Mouse (Mus musculus): ENCODE measurements around the gene Tatdn2. TPM values are rescaled to one million over a fixed set of nuclear protein-coding genes. Genes with fewer than 3 reads are reported as not detected.
"Not testable (repeated sequence)": the region's sequence is repeated elsewhere in the genome, so short reads cannot be mapped to it uniquely, and the experiment has no call there.

Gene Tatdn2
- polyA plus RNA-seq, 1 experiment from 2014 or later = 0.61 TPM

DNA sequence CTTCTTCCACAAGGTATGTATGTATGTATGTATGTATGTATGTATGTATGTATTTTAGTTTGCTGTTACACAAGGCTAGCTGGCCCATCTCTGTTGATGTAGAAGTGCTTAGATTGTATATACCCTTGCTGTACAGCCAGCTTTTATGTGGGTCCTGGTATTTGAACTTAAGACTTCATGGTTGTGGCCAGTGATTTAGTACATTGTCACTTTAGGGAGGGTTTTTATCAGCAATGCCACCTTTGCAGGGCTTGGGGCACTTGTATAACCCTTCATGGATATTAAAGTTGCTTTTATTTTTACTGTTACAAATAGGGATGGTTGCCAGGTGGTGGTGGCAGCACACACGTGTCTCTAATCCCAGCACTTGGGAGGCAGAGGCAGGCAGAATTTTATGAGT, 1.6 kb upstream of the Tatdn2 start:
- Histone ChIP-seq H3K4me3 (no peak overlapping the region), H3K9ac (no peak overlapping the region), H3K27ac (replicated peaks) (no peak overlapping the region), H3K27me3 (no peaks in the 10 kb centered on the region), H3K36me3 (peaks cover 9% of the 10 kb centered on the region; the same call in 1 of the 2 replicates), H3K9me3 (no peaks in the 10 kb centered on the region), H3K4me1 (replicated peaks) (peaks cover 42% of the 10 kb centered on the region), H3K4me2 (no peak overlapping the region)
- WGBS = 88% methylated on average over 1 of the region's 1 CpGs
- no peak for ATAC-seq (ENCODE audit: low read depth)

DNA sequence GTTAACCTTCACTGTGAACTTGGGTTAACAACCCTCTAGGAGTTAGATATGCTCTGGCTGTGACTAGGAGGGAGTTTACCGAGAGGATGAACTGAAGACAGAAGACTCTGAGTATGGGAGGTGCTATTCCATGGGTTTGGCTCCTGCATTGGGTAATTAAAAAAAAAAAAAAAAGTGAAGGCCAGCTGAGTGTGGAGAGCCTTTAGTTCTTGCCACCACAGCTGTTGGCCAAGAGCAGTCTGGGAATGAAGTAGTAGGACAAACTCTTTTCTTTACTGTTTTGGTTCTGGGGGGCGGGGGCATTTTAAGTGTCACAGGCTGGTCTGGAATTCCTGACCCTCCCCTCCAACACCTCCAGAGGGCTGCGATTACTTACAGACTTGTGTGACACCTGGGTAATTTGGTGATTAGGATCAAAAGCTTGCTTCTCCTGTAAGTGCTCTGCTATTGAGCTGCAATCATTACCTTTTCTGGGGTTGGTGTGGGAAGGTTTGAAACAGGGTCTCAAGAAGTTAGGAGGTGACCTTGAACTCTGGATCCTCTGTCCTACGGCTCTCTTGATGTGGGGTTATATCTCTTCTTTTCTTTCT, 989 bp upstream of the Tatdn2 start:
- H3K4me3 ChIP-seq = peak overlapping the region; percentile 71
- WGBS = 68% methylated on average over 4 of the region's 4 CpGs
- peak overlapping the region; percentile 98 for H3K4me2 ChIP-seq
- peak overlapping the region; percentile 63 for H3K9ac ChIP-seq
- peaks cover 15% of the 10 kb centered on the region; the same call in 1 of the 2 replicates for H3K36me3 ChIP-seq
- H3K4me1 ChIP-seq (replicated peaks) = peaks cover 38% of the 10 kb centered on the region
- no peaks in the 10 kb centered on the region for H3K9me3 ChIP-seq
- H3K27ac ChIP-seq (replicated peaks) = no peak overlapping the region; the same call in 1 of the 2 replicates
- ATAC-seq (ENCODE audit: low read depth) = no peak
- H3K27me3 ChIP-seq = no peaks in the 10 kb centered on the region

DNA sequence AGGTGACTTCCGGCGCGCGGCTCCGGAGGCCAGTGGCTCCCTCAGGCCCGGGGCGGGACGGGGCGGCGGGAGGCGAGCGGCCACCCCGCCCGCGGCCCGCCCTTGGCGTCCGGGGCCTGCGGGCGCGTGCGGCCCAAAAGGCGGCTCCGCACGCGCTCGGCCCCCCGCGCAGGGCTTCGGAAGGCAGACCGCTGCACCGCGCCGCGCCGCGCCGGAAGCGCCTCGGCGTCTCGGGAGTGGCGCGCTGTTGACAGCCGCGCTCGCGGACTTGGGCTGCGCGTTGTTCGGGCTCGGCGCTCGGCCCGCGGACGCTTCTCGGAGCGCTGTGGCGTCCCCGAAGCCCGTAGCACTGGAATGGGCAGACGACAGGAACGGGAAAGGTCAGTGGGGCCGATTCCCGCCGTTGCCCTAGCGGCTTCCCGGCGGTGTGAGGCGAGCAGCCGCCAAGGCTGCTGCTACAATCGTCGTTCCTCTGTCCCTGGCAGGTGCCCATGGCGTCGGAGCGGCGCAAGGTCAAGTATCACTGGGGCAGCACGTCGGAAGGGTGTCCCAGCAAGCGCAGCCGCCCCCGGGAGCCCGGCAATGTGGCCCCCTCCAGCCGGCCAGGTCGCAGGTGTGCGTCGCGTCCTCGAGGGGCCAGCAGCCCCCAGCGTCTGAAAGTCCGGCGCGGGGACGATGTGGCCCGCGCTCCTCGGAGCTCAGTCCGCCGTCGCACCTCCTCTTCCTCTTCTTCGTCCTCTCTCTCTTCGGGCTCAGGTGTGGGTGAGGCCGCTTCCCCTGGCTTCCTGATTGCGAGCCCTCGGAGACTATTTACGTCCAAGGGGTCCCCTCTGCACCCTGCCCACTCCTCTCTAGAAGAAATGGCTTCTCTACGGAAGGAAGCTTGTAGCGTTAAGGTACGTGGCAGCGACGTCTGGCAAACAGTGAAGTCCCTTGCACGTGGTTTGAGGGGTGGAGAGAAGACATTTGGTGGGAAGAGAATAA, 664 bp downstream of the Tatdn2 start:
- H3K27ac ChIP-seq (replicated peaks) = peak overlapping the region; percentile 91
- peak; percentile 84 for ATAC-seq (ENCODE audit: low read depth)
- under 1% methylated on average over 92 of the region's 113 CpGs for WGBS
- H3K4me1 ChIP-seq (replicated peaks) = peaks cover 36% of the 10 kb centered on the region
- peaks cover 30% of the 10 kb centered on the region for H3K36me3 ChIP-seq
- H3K9me3 ChIP-seq = no peaks in the 10 kb centered on the region
- no peaks in the 10 kb centered on the region for H3K27me3 ChIP-seq
- peak overlapping the region; percentile 98 for H3K4me2 ChIP-seq
- peak overlapping the region; percentile 88 for H3K9ac ChIP-seq
- peak overlapping the region; percentile 71 for H3K4me3 ChIP-seq

DNA sequence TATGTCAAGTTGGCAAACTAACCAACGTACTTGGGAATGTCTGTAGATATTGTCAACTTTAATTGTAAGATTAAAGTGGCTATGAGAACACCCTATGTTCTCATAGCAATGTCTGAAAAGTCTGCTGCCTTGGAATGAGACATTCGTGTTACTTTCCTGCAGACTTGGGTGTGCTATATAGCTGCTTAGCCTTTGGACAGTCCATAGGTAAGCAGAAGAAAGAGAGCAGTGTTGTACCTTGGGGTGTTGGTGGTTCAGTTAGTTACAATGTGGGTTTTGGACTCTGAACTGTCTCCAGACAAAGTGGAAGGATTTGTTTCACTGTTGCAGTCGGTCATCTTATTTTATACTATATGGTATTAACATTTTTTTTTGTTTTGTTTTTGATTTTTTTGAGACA, 15.9 kb downstream of the Tatdn2 start:
- Histone ChIP-seq H3K27me3 (no peaks in the 10 kb centered on the region), H3K4me3 (no peak overlapping the region), H3K9me3 (no peaks in the 10 kb centered on the region), H3K4me1 (replicated peaks) (no peaks in the 10 kb centered on the region), H3K36me3 (peaks cover 98% of the 10 kb centered on the region), H3K27ac (replicated peaks) (no peak overlapping the region), H3K9ac (no peak overlapping the region), H3K4me2 (no peak overlapping the region)
- ATAC-seq (ENCODE audit: low read depth) = no peak
- WGBS = 93% methylated on average over 3 of the region's 3 CpGs

DNA sequence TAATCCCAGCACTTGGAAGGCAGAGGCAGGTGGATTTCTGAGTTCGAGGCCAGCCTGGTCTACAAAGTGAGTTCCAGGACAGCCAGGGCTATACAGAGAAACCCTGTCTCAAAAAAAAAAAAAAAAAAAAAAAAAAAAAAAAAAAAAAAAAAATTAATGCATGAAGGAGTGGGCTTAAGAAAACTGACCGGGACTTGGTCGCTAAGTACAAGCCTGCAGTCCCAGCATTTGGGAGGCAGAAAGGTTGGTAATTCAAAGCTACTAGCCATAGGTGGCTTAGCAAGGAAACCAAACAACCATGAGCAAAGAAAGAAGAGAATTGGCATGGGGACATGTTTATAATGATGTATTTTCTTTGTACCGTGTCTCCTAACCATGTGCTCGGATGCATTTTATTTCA, 16.5 kb downstream of the Tatdn2 start:
- 94% methylated on average over 5 of the region's 5 CpGs for WGBS
- not testable (repeated sequence) for H3K4me3 ChIP-seq; ATAC-seq (ENCODE audit: low read depth); H3K27ac ChIP-seq (replicated peaks); H3K9ac ChIP-seq; H3K4me2 ChIP-seq; H3K27me3 ChIP-seq; H3K4me1 ChIP-seq (replicated peaks); H3K9me3 ChIP-seq
- peaks cover 96% of the 10 kb centered on the region for H3K36me3 ChIP-seq

DNA sequence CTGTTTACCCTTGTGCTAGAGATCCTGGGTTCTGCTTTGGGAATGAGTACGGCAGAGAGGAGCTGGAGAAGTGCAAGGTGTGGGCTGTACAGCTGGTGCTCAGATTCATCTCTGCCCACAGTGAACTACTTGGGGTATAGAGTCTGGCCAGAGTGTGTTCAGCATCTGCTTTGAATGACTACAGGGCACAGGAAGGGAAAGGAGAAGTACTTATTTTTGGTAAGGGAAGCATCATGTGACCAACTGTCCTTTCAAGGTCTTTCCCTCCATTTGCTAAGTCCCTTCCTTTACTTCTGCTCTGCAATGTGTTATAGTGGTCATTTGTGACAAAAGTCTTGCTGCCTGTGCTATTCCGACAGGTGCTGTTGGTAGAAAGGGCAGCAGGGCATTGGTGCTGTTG, 17.4 kb downstream of the Tatdn2 start:
- no peak for ATAC-seq (ENCODE audit: low read depth)
- Histone ChIP-seq H3K9me3 (no peaks in the 10 kb centered on the region), H3K9ac (no peak overlapping the region), H3K4me3 (no peak overlapping the region), H3K27me3 (no peaks in the 10 kb centered on the region), H3K27ac (replicated peaks) (no peak overlapping the region), H3K4me1 (replicated peaks) (no peaks in the 10 kb centered on the region), H3K36me3 (peaks cover 96% of the 10 kb centered on the region), H3K4me2 (no peak overlapping the region)
- WGBS = 94% methylated on average over 2 of the region's 2 CpGs

DNA sequence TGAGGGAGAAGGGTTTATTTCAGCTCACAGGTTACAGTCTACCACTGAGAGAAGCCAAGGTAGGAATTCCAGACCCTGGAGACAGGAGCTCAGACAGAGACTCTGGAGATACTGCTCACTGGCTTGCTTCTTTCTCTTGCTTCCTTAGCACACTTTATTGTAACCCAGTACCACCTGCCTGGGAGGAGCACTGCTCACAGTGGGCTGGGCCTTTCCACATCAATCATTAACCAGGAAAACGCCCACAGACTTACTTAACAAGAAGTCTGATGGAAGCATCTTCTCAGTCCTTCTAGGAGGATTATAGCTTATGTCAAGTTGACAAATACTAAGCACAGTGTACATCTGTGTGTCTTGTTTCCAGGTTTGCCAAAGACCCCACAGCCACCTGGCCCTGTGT, 17.9 kb downstream of the Tatdn2 start:
- no peaks in the 10 kb centered on the region for H3K4me1 ChIP-seq (replicated peaks)
- no peaks in the 10 kb centered on the region for H3K9me3 ChIP-seq
- no peak overlapping the region for H3K4me2 ChIP-seq
- no peak for ATAC-seq (ENCODE audit: low read depth)
- H3K36me3 ChIP-seq = peaks cover 96% of the 10 kb centered on the region
- no peak overlapping the region for H3K9ac ChIP-seq
- no peaks in the 10 kb centered on the region for H3K27me3 ChIP-seq
- no peak overlapping the region for H3K27ac ChIP-seq (replicated peaks)
- WGBS = 59% methylated on average over 1 of the region's 1 CpGs
- H3K4me3 ChIP-seq = no peak overlapping the region

DNA sequence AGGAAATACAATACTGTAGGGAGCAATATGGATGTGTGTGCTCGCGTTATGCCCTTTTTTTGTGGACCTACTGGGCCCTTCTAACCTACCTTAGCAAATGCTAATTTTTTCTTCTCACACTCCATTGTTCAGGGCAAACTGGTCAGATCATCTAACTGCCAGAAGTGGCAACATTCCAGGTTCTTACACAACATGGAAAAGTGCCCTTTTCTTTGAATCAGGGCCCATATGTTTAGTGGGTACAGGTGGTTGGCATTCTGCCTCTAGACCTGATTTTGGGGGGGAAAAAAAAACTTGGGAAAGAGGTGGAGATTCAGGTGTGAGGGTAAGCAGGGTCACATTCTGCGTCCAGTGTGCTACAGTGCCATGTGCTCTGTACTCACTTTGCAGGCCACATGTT, 20.7 kb downstream of the Tatdn2 start:
- no peak overlapping the region for H3K27ac ChIP-seq (replicated peaks)
- no peaks in the 10 kb centered on the region for H3K9me3 ChIP-seq
- no peak overlapping the region for H3K4me3 ChIP-seq
- no peaks in the 10 kb centered on the region for H3K4me1 ChIP-seq (replicated peaks)
- no peak for ATAC-seq (ENCODE audit: low read depth)
- H3K36me3 ChIP-seq = peaks cover 94% of the 10 kb centered on the region
- no peaks in the 10 kb centered on the region for H3K27me3 ChIP-seq
- WGBS = 89% methylated on average over 3 of the region's 3 CpGs
- no peak overlapping the region for H3K4me2 ChIP-seq
- no peak overlapping the region for H3K9ac ChIP-seq

DNA sequence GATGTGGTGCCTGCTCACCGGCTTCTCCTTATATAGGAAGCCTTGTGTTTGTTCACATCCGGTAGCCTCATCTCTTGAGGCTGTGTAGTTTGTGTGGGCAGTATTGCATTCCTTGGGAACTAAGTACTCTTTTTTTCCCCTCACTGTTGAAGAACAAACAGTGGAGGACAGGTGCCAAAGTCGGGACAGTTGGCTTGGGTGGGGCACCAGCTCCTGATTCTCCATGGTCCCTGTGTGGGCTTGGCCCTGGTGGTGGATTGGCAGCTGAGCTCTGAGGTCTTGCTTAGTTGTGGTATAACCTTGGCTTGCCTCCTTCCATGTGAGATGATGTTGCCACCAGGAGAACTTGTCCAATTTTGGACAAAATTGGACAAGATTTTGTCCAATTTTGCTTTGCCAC, 23.0 kb downstream of the Tatdn2 start, which contains the start of gene Ghrl:
Gene Ghrl (minus strand): TSS at position 3 of the 400 bp plus-strand sequence.
- Histone ChIP-seq H3K27ac (replicated peaks) (no peak within 1 kb of the TSS), H3K36me3 (peaks cover 93% of the 10 kb centered on the region), H3K27me3 (no peaks in the 10 kb centered on the region), H3K9me3 (no peaks in the 10 kb centered on the region), H3K4me2 (no peak within 1 kb of the TSS), H3K4me3 (no peak within 1 kb of the TSS), H3K9ac (no peak within 1 kb of the TSS), H3K4me1 (replicated peaks) (no peaks in the 10 kb centered on the region)
- ATAC-seq (ENCODE audit: low read depth) = no peak
- WGBS = 92% methylated on average over 3 of the region's 3 CpGs

DNA sequence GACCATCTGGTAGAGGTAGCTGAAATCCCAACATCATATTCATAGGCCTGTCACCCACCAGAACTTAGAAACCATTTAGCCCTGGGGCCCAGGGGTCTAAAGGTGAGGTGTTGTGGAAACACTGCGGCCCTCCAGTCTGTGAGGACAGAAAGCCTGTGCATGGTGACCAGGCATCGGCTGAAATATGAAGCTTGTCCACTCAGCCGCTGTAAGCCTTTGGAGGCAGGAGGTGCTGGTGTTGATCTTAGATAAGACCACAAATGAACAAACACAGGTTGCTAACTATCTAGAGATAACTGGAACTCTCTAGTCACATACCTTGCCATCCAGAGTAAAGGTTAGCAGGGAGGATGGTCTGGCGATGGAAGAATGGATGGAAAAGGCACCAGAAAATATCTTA, 24.2 kb downstream of the Tatdn2 start:
- H3K9me3 ChIP-seq = no peaks in the 10 kb centered on the region
- WGBS = 95% methylated on average over 4 of the region's 4 CpGs
- H3K4me3 ChIP-seq = no peak overlapping the region
- peaks cover 92% of the 10 kb centered on the region for H3K36me3 ChIP-seq
- no peak overlapping the region for H3K9ac ChIP-seq
- no peak for ATAC-seq (ENCODE audit: low read depth)
- no peak overlapping the region for H3K4me2 ChIP-seq
- H3K4me1 ChIP-seq (replicated peaks) = no peaks in the 10 kb centered on the region
- no peak overlapping the region for H3K27ac ChIP-seq (replicated peaks)
- no peaks in the 10 kb centered on the region for H3K27me3 ChIP-seq

DNA sequence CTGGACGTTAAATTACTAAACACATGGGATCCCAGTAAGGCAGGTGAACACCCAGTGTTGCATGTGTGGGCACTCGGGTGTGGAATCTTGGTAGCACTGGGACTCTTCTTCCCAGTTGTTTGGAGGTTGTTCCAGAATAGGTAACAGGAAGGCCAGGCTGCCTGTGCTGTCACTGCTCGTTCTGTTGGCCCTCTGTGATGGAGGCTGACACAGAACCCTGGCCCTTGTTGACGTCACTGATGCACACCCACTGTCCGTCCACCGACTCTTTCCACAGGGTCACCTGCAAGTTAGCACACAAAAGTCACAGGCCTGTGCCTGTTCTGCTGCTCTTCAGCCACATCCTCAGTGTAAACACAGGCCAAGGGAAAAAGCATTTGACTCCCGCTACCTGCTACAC, 31.3 kb downstream of the Tatdn2 start:
- Histone ChIP-seq H3K9ac (no peak overlapping the region), H3K27ac (replicated peaks) (no peak overlapping the region), H3K27me3 (no peaks in the 10 kb centered on the region), H3K9me3 (no peaks in the 10 kb centered on the region), H3K36me3 (peaks cover 96% of the 10 kb centered on the region), H3K4me2 (no peak overlapping the region), H3K4me3 (no peak overlapping the region), H3K4me1 (replicated peaks) (no peaks in the 10 kb centered on the region)
- no peak for ATAC-seq (ENCODE audit: low read depth)
- 90% methylated on average over 7 of the region's 7 CpGs for WGBS

DNA sequence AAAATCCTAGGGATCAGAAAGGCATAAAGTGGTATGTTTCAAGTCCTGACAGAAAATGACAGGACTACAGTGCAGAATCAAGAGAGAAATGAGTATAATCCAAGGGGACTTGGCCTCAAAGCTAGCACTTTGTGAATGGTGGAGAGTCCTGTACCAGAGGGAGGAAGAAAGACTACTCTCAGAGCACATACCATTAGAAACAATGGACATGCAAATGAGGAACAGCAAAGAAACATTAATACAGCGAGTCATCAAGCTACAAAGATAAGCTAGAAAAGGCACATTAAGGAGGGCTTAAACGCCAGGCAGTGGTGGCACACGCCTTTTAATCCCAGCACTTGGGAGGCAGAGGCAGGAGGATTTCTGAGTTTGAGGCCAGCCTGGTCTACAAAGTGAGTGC, 34.4 kb downstream of the Tatdn2 start:
- H3K4me1 ChIP-seq (replicated peaks) = no peaks in the 10 kb centered on the region
- no peak for ATAC-seq (ENCODE audit: low read depth)
- WGBS = 94% methylated on average over 3 of the region's 3 CpGs

More for the DNA sequence above, 34.4 kb downstream of the Tatdn2 start:
- H3K27ac ChIP-seq (replicated peaks) = no peak overlapping the region
- H3K4me2 ChIP-seq = no peak overlapping the region
- no peak overlapping the region for H3K4me3 ChIP-seq
- no peaks in the 10 kb centered on the region for H3K27me3 ChIP-seq
- H3K36me3 ChIP-seq = peaks cover 98% of the 10 kb centered on the region
- no peak overlapping the region for H3K9ac ChIP-seq
- H3K9me3 ChIP-seq = no peaks in the 10 kb centered on the region
